Mouse (Mus musculus) MEL (cell line): ENCODE data around the gene Lpo. TPM values are rescaled to one million over a fixed set of nuclear protein-coding genes. Genes with fewer than 3 reads are reported as not detected.

ENCODE experiments used
- DNase-seq: peaks from one replicate; pipeline ENCODE4 v3.0.0; 2011; ENCODE audit warnings: low read depth, low spot score
- H3K27ac ChIP-seq: 2 replicates; pipeline ENCODE4 v1.5.1; 2012; ENCODE audit warnings: low read depth, mild to moderate bottlenecking, control low read depth, low read length, moderate library complexity; ENCODE audit not compliant: control insufficient read depth
- H3K27me3 ChIP-seq, 2 experiments: fragments of 150-350 bp in 1 of 2; sonication (generic) in 1 of 2; 2 replicates each; pipeline ENCODE4 v1.6.1; 2012; ENCODE audit warnings: low read length in 2 of 2, mild to moderate bottlenecking in 2 of 2, improper control_type of control experiment in 1 of 2, moderate library complexity in 1 of 2; ENCODE audit not compliant: insufficient read depth in 2 of 2, control insufficient read depth in 1 of 2
- H3K36me3 ChIP-seq, 2 experiments: 2 replicates each; pipeline ENCODE4 v1.6.1; 2012 to 2014; ENCODE audit warnings: low read length in 2 of 2, improper control_type of control experiment in 1 of 2, inconsistent platforms in 1 of 2, mild to moderate bottlenecking in 1 of 2; ENCODE audit not compliant: insufficient read depth in 2 of 2, control insufficient read depth in 1 of 2
- H3K4me1 ChIP-seq, 2 experiments: fragments of 150-350 bp in 1 of 2; sonication (generic) in 1 of 2; 2 replicates each; pipeline ENCODE4 v1.6.1; 2012; ENCODE audit warnings: low read length in 2 of 2, improper control_type of control experiment in 1 of 2, mild to moderate bottlenecking in 1 of 2; ENCODE audit not compliant: insufficient read depth in 2 of 2, control insufficient read depth in 1 of 2
- H3K4me3 ChIP-seq, 2 experiments: fragments of 150-350 bp in 1 of 2; sonication (generic) in 1 of 2; 2 replicates each; pipeline ENCODE4 v1.5.1; 2012; ENCODE audit warnings: low read depth in 2 of 2, low read length in 2 of 2, mild to moderate bottlenecking in 2 of 2, moderate library complexity in 2 of 2, control low read depth in 1 of 2, improper control_type of control experiment in 1 of 2; ENCODE audit not compliant: control insufficient read depth in 1 of 2, insufficient read depth in 1 of 2
- H3K79me2 ChIP-seq: 2 replicates; pipeline ENCODE4 v1.6.1; 2012; ENCODE audit warnings: mild to moderate bottlenecking, low read length, moderate library complexity; ENCODE audit not compliant: control insufficient read depth, poor library complexity, insufficient read depth
- H3K9ac ChIP-seq: 2 replicates; pipeline ENCODE4 v1.6.1; 2012; ENCODE audit warnings: low read depth, mild to moderate bottlenecking, control low read depth, low read length, moderate library complexity; ENCODE audit not compliant: control insufficient read depth, poor library complexity, severe bottlenecking
- H3K9me3 ChIP-seq: fragments of 150-350 bp; sonication (generic); replicated peaks from 2 replicates; pipeline ENCODE4 v1.6.1; 2012; ENCODE audit warnings: mild to moderate bottlenecking, low read length, improper control_type of control experiment, moderate library complexity; ENCODE audit not compliant: insufficient read depth
- CHD2 ChIP-seq: IDR thresholded peaks from 2 replicates; pipeline ENCODE4 v1.6.1; 2011; ENCODE audit warnings: low read length, improper control_type of control experiment
- GABPA ChIP-seq: IDR thresholded peaks from 2 replicates; pipeline ENCODE4 v1.6.1; 2012; ENCODE audit warnings: low read depth, mild to moderate bottlenecking, inconsistent platforms, low read length, improper control_type of control experiment, moderate library complexity
- MAFK ChIP-seq: IDR thresholded peaks from 2 replicates; pipeline ENCODE4 v1.6.1; 2011; ENCODE audit warnings: low read depth, mild to moderate bottlenecking, low read length, improper control_type of control experiment, borderline replicate concordance
- MYB ChIP-seq: IDR thresholded peaks from 2 replicates; pipeline ENCODE4 v1.6.1; 2011; ENCODE audit warnings: mild to moderate bottlenecking, low read depth, low read length, improper control_type of control experiment
- NELFE ChIP-seq: IDR thresholded peaks from 2 replicates; pipeline ENCODE4 v1.6.1; 2011; ENCODE audit warnings: low read depth, low read length, improper control_type of control experiment
- POLR2A ChIP-seq, 2 experiments: IDR thresholded peaks; 2 replicates each; pipeline ENCODE4 v1.6.1; 2011 to 2012; ENCODE audit warnings: low read length in 2 of 2, mild to moderate bottlenecking in 2 of 2, control low read depth in 1 of 2, improper control_type of control experiment in 1 of 2, low read depth in 1 of 2, moderate library complexity in 1 of 2; ENCODE audit not compliant: control insufficient read depth in 1 of 2, insufficient read depth in 1 of 2, poor library complexity in 1 of 2
- POLR2AphosphoS5 ChIP-seq: IDR thresholded peaks from 2 replicates; pipeline ENCODE4 v1.6.1; 2012; ENCODE audit warnings: low read depth, borderline replicate concordance, mild to moderate bottlenecking, inconsistent platforms, low read length, moderate library complexity, mixed read lengths
- TCF12 ChIP-seq: IDR thresholded peaks from 2 replicates; pipeline ENCODE4 v1.6.1; 2014; ENCODE audit warnings: low read depth, mild to moderate bottlenecking, inconsistent platforms, low read length, improper control_type of control experiment, moderate library complexity
- USF2 ChIP-seq, 2 experiments: IDR thresholded peaks; 2 replicates each; pipeline ENCODE4 v1.6.1; 2011 to 2012; ENCODE audit warnings: improper control_type of control experiment in 2 of 2, low read length in 2 of 2, borderline replicate concordance in 1 of 2, inconsistent platforms in 1 of 2, low read depth in 1 of 2, mild to moderate bottlenecking in 1 of 2; ENCODE audit not compliant: insufficient read depth in 1 of 2
- polyA plus RNA-seq, 2 experiments: library from polyadenylated mRNA; stranded (reverse) in 1 of 2; unstranded in 1 of 2; fragments of >175 nt in 1 of 2; fragments of >200 nt in 1 of 2; gene quantifications; 2 replicates each; pipeline versions ENCODE4 v1.2.1 to v1.2.4; 2012; ENCODE audit warnings: low replicate concordance in 2 of 2, low read depth in 1 of 2; ENCODE audit not compliant: insufficient read length in 2 of 2, insufficient read depth in 1 of 2, missing spikeins in 1 of 2
- total RNA-seq: library from RNA; depleted of rRNA; stranded (reverse); fragments of 300-350 nt; gene quantifications from 2 replicates; pipeline ENCODE4 v1.2.3, GENCODE M21; 2012

Lpo gene
- total and polyA plus RNA-seq, 3 experiments, result not detected

DNA sequence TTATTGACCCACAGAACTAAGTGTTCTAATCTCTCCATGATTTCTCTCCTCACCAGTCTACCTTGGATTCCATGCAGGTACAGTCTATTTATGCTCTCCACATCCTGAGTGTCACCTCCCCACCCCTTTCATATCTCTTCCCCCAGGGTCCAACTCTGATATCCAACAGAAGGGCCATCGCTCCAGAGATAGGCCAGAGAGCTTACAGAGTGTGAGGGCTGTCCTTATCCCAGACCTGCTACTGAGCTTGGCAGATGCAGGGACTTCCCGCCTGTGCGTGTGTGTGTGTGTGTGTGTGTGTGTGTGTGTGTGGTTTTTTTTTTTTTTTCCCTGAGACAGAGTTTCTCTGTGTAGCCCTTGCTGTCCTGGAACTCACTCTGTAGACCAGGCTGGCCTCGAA is 59.3 kb downstream of the Lpo start:
- no peaks in the 10 kb centered on the region for H3K27me3 ChIP-seq
- H3K27ac ChIP-seq, result no peak overlapping the region
- H3K36me3 ChIP-seq, result peaks cover 0 to 4% of the 10 kb centered on the region in 2 experiments; a peak in 1 of 4 replicates
- H3K9ac ChIP-seq, result no peak overlapping the region
- no peak for DNase-seq
- H3K9me3 ChIP-seq, result no peaks in the 10 kb centered on the region
- H3K4me3 ChIP-seq, result no peak overlapping the region
- no peaks in the 10 kb centered on the region for H3K4me1 ChIP-seq
- H3K79me2 ChIP-seq, result no peaks in the 10 kb centered on the region
- TF ChIP-seq MYB (no peak), MAFK (no peak), POLR2A (IDR thresholded peaks at IDR 0.05; ENCODE audit: control insufficient read depth in 1 of 2, insufficient read depth in 1 of 2, low read depth in 1 of 2, low read length in 2 of 2, poor library complexity in 1 of 2) (no peak), USF2 (IDR thresholded peaks at IDR 0.05; ENCODE audit: borderline replicate concordance in 1 of 2, insufficient read depth in 1 of 2, low read depth in 1 of 2, low read length in 2 of 2) (no peak), TCF12 (no peak)

GRCm38 (mm10) chr11:87763988-87764876 is 63.9 kb downstream of the Lpo start:
- TF ChIP-seq NELFE (no peak), POLR2AphosphoS5 (peak; percentile 92; the same call in 1 of the 2 replicates)
- H3K27me3 ChIP-seq, result no peaks in the 10 kb centered on the region
- no peaks in the 10 kb centered on the region; a peak in 1 of 4 replicates for H3K4me1 ChIP-seq
- no peak for DNase-seq
- H3K36me3 ChIP-seq, result no peaks in the 10 kb centered on the region
- no peak overlapping the region for H3K4me3 ChIP-seq
- H3K27ac ChIP-seq, result no peak overlapping the region
- no peaks in the 10 kb centered on the region for H3K79me2 ChIP-seq
- H3K9ac ChIP-seq, result no peak overlapping the region
- no peaks in the 10 kb centered on the region for H3K9me3 ChIP-seq

DNA sequence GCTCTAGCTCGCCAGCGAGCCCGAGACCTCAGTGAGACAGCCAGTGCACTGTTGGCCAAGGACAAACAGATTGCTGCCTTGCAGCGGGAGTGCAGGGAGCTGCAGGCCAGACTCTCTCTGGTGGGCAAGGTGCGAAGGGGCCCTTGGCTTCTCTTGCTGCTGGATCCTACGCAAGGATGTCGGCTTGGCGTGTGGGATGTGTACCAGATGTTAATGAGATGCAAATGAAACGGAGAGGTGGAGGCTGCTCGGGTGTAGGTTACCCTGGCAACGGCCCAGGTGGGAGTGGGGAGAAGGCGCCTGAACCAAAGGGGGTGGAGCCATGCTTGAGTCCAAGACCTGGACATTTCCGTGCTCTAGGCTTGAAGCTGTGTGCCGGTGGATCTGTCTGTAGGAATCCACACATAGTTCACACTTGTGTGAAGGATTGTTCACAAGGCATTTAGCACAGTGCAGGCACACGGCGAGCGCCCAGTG is 64.5 kb downstream of the Lpo start:
- H3K27ac ChIP-seq, result no peak overlapping the region
- H3K4me3 ChIP-seq, result no peak overlapping the region
- no peak overlapping the region for H3K9ac ChIP-seq
- no peaks in the 10 kb centered on the region for H3K27me3 ChIP-seq
- no peaks in the 10 kb centered on the region for H3K9me3 ChIP-seq
- no peaks in the 10 kb centered on the region for H3K79me2 ChIP-seq
- peak; percentile 37 for DNase-seq
- peak; percentile 96; the same call in 1 of the 2 replicates for TF ChIP-seq POLR2AphosphoS5
- no peak for TF ChIP-seq GABPA
- TF ChIP-seq CHD2, result no peak
- no peaks in the 10 kb centered on the region; a peak in 1 of 4 replicates for H3K4me1 ChIP-seq
- no peaks in the 10 kb centered on the region for H3K36me3 ChIP-seq
